Mouse (Mus musculus) thymus, adult 2 months (tissue): ENCODE results near the gene Doc2g.

ENCODE experiments used
- CTCF ChIP-seq: fragments of 200-500 bp; IDR thresholded peaks from 2 replicates; pipeline ENCODE4 v1.5.1; 2012; ENCODE audit warnings: mild to moderate bottlenecking, control low read depth, low read length, moderate library complexity, borderline replicate concordance; ENCODE audit not compliant: control insufficient read depth, poor library complexity, insufficient read depth; ENCODE audit errors: extremely low read depth
- POLR2A ChIP-seq: fragments of 200-500 bp; IDR thresholded peaks from 2 replicates; pipeline ENCODE4 v1.6.1; 2012; ENCODE audit warnings: mild to moderate bottlenecking, low read length, control low read depth, moderate library complexity; ENCODE audit not compliant: control insufficient read depth, poor library complexity, insufficient read depth; ENCODE audit errors: extremely low read depth

- TF ChIP-seq POLR2A (no peak), CTCF (no peak)
Measured at GRCm38 (mm10) chr19:4013066-4013465, 10.0 kb downstream of the Doc2g start.
